In the genomic region with DNA sequence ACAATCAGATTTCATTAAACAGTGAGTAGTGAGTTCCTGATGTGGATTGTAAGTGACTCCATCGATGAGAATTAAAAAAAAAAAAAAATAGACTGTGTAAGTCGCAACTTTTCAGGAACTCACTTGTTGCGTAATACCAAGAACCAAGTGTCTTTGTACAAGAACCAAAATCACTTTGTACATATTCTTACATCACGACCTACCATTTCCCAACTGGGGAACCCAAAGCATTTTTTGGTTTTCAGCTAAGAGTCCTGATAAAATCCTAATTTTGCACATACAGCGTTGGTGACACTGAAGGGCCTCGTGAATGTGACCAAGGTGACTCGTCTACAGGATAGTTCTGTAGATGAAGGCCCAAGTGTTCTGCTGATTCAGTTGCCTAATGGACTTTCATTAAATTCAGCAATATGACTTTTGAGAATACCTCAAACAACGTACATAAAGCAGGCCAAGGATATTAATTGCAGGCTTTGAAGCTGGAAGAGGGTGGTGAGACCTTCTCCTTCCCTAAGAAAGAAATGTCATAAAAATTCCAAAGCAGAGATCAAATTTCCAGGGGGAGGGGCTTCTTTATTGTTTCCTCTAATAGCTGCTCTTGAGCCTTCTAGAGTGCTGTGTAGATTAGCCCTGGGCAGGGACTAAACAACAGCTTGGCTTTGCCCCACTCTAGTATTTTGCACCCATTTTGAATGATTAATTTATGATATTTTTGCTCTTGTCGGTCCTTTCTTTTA, we compare ENCODE assay signal across 7 mouse cellular contexts.
DNase-seq lines count a peak whose midpoint lies in the region; ATAC-seq and TF ChIP-seq lines count a peak whose summit lies in the region.

No protein-coding gene starts in this region.

- no peaks in the 10 kb centered on the region for H3K9me3 ChIP-seq in kidney, postnatal 0 days (replicated peaks; ENCODE audit: low read length)
- no peaks in the 10 kb centered on the region for H3K9me3 ChIP-seq in heart, embryonic 13.5 days
- no peaks in the 10 kb centered on the region for H3K9me3 ChIP-seq in forebrain, embryonic 13.5 days (replicated peaks)

- ATAC-seq in kidney, postnatal 0 days (replicated peaks; ENCODE audit: low FRiP score, low read depth) = no peak
- ATAC-seq in common myeloid progenitor, adult 5-6 weeks (replicated peaks; ENCODE audit: low read depth, poor library complexity, severe bottlenecking) = peak; percentile 19; the same call in 1 of the 2 replicates
- ATAC-seq in heart, embryonic 13.5 days (ENCODE audit: extremely low read depth, insufficient number of reproducible peaks, low FRiP score, low TSS enrichment) = no peak
- ATAC-seq in monocyte, adult 5-6 weeks (replicated peaks; ENCODE audit: insufficient number of reproducible peaks, low FRiP score, low TSS enrichment, poor library complexity, severe bottlenecking) = peak; percentile 68
- ATAC-seq in forebrain, embryonic 13.5 days = no peak

- peak; percentile 66 for DNase-seq in kidney, postnatal 0 days (ENCODE audit: low spot score)
- no peak for DNase-seq in kidney, postnatal 4 days
- no peak for DNase-seq in cerebellum, postnatal 14 days

- H3K4me2 ChIP-seq in kidney, postnatal 0 days (ENCODE audit: low read length) = no peak overlapping the region
- H3K4me2 ChIP-seq in heart, embryonic 13.5 days = no peak overlapping the region
- no peak overlapping the region for H3K4me2 ChIP-seq in forebrain, embryonic 13.5 days

- H3K4me3 ChIP-seq in kidney, postnatal 0 days (replicated peaks; ENCODE audit: low read depth, low read length) = no peak overlapping the region
- no peak overlapping the region for H3K4me3 ChIP-seq in heart, embryonic 13.5 days
- no peak overlapping the region for H3K4me3 ChIP-seq in forebrain, embryonic 13.5 days

- H3K4me1 ChIP-seq in kidney, postnatal 0 days (replicated peaks; ENCODE audit: insufficient read depth, low read length) = peaks cover 16% of the 10 kb centered on the region; the same call in 1 of the 2 replicates
- peaks cover 58% of the 10 kb centered on the region for H3K4me1 ChIP-seq in heart, embryonic 13.5 days
- H3K4me1 ChIP-seq in forebrain, embryonic 13.5 days = peaks cover 41% of the 10 kb centered on the region

- H3K9ac ChIP-seq in kidney, postnatal 0 days (ENCODE audit: low read depth, low read length) = no peak overlapping the region
- H3K9ac ChIP-seq in heart, embryonic 13.5 days = no peak overlapping the region
- H3K9ac ChIP-seq in forebrain, embryonic 13.5 days = no peak overlapping the region

- peak overlapping the region; percentile 31 for H3K27ac ChIP-seq in kidney, postnatal 0 days
- peak overlapping the region; percentile 59 for H3K27ac ChIP-seq in heart, embryonic 13.5 days (replicated peaks)
- H3K27ac ChIP-seq in forebrain, embryonic 13.5 days = no peak overlapping the region

- TF ChIP-seq CTCF in kidney, postnatal 0 days (IDR thresholded peaks at IDR 0.05; ENCODE audit: low read depth) = no peak

- no peaks in the 10 kb centered on the region for H3K36me3 ChIP-seq in kidney, postnatal 0 days (ENCODE audit: insufficient read depth, low read length)
- H3K36me3 ChIP-seq in heart, embryonic 13.5 days = no peaks in the 10 kb centered on the region
- H3K36me3 ChIP-seq in forebrain, embryonic 13.5 days (ENCODE audit: poor library complexity, severe bottlenecking) = no peaks in the 10 kb centered on the region

- H3K27me3 ChIP-seq in kidney, postnatal 0 days (ENCODE audit: insufficient read depth, low read length) = no peaks in the 10 kb centered on the region
- H3K27me3 ChIP-seq in heart, embryonic 13.5 days (replicated peaks) = no peaks in the 10 kb centered on the region
- H3K27me3 ChIP-seq in forebrain, embryonic 13.5 days = no peaks in the 10 kb centered on the region

- 65% methylated on average over 9 of the region's 9 CpGs for WGBS in kidney, postnatal 0 days
- WGBS in heart, embryonic 13.5 days = 76% methylated on average over 9 of the region's 9 CpGs
- 78% methylated on average over 9 of the region's 9 CpGs for WGBS in forebrain, embryonic 13.5 days

Comparison
In these comparisons a context has a peak if more than half of its experiments do, and no peak if none do; other contexts are left out.
1. ATAC-seq: peak in common myeloid progenitor, adult 5-6 weeks (single experiment) and monocyte, adult 5-6 weeks (single experiment); none in kidney, postnatal 0 days (single experiment), heart, embryonic 13.5 days (single experiment) and forebrain, embryonic 13.5 days (single experiment).